Mouse (Mus musculus): ENCODE results near the gene Camk2g. TPM values are rescaled to one million over a fixed set of nuclear protein-coding genes. Genes with fewer than 3 reads are reported as not detected.

Camk2g gene
- polyA plus RNA-seq, 1 experiment from 2014 or later, result 183 TPM

DNA sequence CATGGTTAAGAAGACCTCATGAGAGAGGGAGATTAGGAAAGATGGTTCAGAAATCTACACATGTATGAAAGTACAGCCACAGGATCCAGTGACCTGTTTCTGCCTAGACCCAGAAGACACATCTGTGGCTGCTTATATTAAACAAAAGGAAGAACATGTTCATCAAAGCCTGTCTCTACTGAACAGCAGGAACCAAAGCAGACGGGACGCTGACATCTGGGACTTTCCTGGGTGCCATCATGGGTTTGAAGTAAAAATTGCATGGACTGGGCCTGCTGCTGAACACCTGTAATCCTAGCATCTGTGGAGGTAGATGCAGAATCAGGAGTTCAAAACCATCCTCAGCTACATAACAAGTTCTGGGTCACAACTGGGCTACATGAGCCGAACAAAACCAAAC is 34.6 kb upstream of the Camk2g start:
- Histone ChIP-seq H3K4me3 (no peak overlapping the region), H3K27me3 (no peaks in the 10 kb centered on the region), H3K9ac (no peak overlapping the region), H3K27ac (replicated peaks) (no peak overlapping the region), H3K36me3 (no peaks in the 10 kb centered on the region), H3K9me3 (no peaks in the 10 kb centered on the region), H3K4me2 (no peak overlapping the region), H3K4me1 (replicated peaks) (no peaks in the 10 kb centered on the region)
- 88% methylated on average over 3 of the region's 3 CpGs for WGBS
- no peak for ATAC-seq (ENCODE audit: low FRiP score, low read depth)

DNA sequence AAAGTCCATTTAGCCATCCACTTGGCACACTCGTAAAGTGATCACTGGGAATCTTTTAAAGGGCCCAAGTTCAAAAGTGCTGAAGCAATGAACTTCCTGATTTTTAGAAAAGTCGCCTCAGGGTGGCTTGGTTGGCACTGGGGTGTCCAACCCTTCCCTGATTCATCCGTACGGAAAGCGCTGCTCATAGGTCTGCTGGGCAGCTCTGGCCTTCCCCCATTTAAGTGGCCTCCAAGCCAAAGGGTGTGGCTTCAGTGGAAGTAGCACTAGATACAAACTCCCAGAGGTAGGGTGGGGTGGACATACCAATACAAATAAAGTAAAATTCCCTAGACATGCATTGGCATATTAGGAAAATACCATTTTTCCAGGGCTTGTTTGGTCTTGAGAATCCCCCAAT is 33.6 kb upstream of the Camk2g start:
- ATAC-seq (ENCODE audit: low FRiP score, low read depth), result no peak
- Histone ChIP-seq H3K4me1 (replicated peaks) (no peaks in the 10 kb centered on the region), H3K9ac (no peak overlapping the region), H3K36me3 (no peaks in the 10 kb centered on the region), H3K9me3 (no peaks in the 10 kb centered on the region), H3K27ac (replicated peaks) (no peak overlapping the region), H3K4me2 (no peak overlapping the region), H3K27me3 (no peaks in the 10 kb centered on the region), H3K4me3 (no peak overlapping the region)
- WGBS, result 84% methylated on average over 5 of the region's 5 CpGs

- Histone ChIP-seq H3K4me2 (no peak overlapping the region), H3K36me3 (no peaks in the 10 kb centered on the region), H3K9me3 (no peaks in the 10 kb centered on the region), H3K4me3 (no peak overlapping the region), H3K27ac (replicated peaks) (no peak overlapping the region), H3K9ac (no peak overlapping the region), H3K27me3 (no peaks in the 10 kb centered on the region), H3K4me1 (replicated peaks) (no peaks in the 10 kb centered on the region)
- 83% methylated on average over 8 of the region's 8 CpGs for WGBS
- ATAC-seq (ENCODE audit: low FRiP score, low read depth), result no peak
Measured at GRCm38 (mm10) chr14:20827061-20827460, 33.2 kb upstream of the Camk2g start.

DNA sequence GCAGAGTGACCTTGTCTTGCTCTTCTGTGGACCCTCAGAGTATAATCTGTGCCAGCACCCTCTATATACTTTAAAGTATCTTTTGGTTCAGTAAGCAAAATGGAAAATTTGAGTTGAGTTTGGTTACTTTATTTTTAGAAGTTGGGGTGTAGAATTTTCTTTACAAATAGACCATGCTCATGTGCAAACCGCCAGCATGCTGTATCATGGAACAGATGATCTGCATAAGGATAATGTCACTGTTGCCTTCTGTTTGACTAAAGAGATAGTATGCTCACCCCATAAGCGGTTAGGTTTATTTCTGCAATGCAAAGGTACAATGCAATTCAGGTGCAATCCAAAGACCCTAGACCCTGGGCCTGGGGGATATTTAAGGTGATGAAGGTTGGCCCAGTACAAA is 31.6 kb upstream of the Camk2g start:
- H3K4me1 ChIP-seq (replicated peaks), result no peaks in the 10 kb centered on the region
- no peaks in the 10 kb centered on the region for H3K27me3 ChIP-seq
- no peak overlapping the region for H3K4me2 ChIP-seq
- no peak overlapping the region for H3K9ac ChIP-seq
- H3K27ac ChIP-seq (replicated peaks), result no peak overlapping the region
- no peaks in the 10 kb centered on the region for H3K36me3 ChIP-seq
- no peaks in the 10 kb centered on the region for H3K9me3 ChIP-seq
- WGBS, result 94% methylated on average over 2 of the region's 2 CpGs
- ATAC-seq (ENCODE audit: low FRiP score, low read depth), result no peak
- H3K4me3 ChIP-seq, result no peak overlapping the region

DNA sequence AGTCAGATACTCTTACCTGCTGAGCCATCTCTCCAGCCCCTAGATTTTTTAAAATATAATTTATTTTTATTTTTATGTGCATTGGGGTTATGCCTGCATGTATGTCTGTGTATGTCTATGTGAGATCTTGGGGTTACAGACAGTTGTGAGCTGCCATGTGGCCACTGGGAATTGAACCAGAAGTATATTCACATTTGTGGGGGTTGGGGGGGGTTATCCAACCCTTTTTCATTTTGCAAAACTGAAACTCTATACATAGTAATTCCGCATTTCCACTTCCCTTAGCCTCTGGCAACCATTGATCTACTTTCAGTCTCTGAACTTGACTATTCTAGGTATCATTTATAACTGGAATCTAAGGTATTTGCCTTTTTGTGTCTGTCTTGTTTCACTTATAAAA is 30.6 kb upstream of the Camk2g start:
- Histone ChIP-seq H3K4me1 (replicated peaks) (no peaks in the 10 kb centered on the region), H3K9me3 (no peaks in the 10 kb centered on the region), H3K4me3 (no peak overlapping the region), H3K36me3 (no peaks in the 10 kb centered on the region), H3K4me2 (no peak overlapping the region), H3K27me3 (no peaks in the 10 kb centered on the region), H3K9ac (no peak overlapping the region), H3K27ac (replicated peaks) (no peak overlapping the region)
- 85% methylated on average over 1 of the region's 1 CpGs for WGBS
- ATAC-seq (ENCODE audit: low FRiP score, low read depth), result no peak

GRCm38 (mm10) chr14:20815448-20815847 is 21.6 kb upstream of the Camk2g start:
- Histone ChIP-seq H3K4me1 (replicated peaks) (no peaks in the 10 kb centered on the region), H3K9ac (no peak overlapping the region), H3K9me3 (peaks cover 5% of the 10 kb centered on the region; the same call in 1 of the 2 replicates), H3K4me2 (no peak overlapping the region), H3K4me3 (no peak overlapping the region), H3K36me3 (no peaks in the 10 kb centered on the region), H3K27me3 (no peaks in the 10 kb centered on the region), H3K27ac (replicated peaks) (no peak overlapping the region)
- ATAC-seq (ENCODE audit: low FRiP score, low read depth), result no peak
- WGBS, result 89% methylated on average over 3 of the region's 3 CpGs

GRCm38 (mm10) chr14:20811779-20812406 is 18.0 kb upstream of the Camk2g start:
- Histone ChIP-seq H3K4me1 (replicated peaks) (no peaks in the 10 kb centered on the region), H3K4me3 (no peak overlapping the region), H3K27ac (replicated peaks) (no peak overlapping the region), H3K27me3 (no peaks in the 10 kb centered on the region), H3K9ac (no peak overlapping the region), H3K36me3 (no peaks in the 10 kb centered on the region), H3K4me2 (no peak overlapping the region), H3K9me3 (peaks cover 5% of the 10 kb centered on the region; the same call in 1 of the 2 replicates)
- no peak for ATAC-seq (ENCODE audit: low FRiP score, low read depth)
- WGBS, result 72% methylated on average over 7 of the region's 7 CpGs

GRCm38 (mm10) chr14:20811236-20811635 is 17.3 kb upstream of the Camk2g start:
- peaks cover under 1% of the 10 kb centered on the region; the same call in 1 of the 2 replicates for H3K9me3 ChIP-seq
- 87% methylated on average over 8 of the region's 8 CpGs for WGBS
- H3K4me3 ChIP-seq, result no peak overlapping the region
- no peaks in the 10 kb centered on the region for H3K4me1 ChIP-seq (replicated peaks)
- no peaks in the 10 kb centered on the region for H3K27me3 ChIP-seq
- no peaks in the 10 kb centered on the region for H3K36me3 ChIP-seq
- no peak for ATAC-seq (ENCODE audit: low FRiP score, low read depth)
- H3K9ac ChIP-seq, result no peak overlapping the region
- H3K27ac ChIP-seq (replicated peaks), result no peak overlapping the region
- no peak overlapping the region for H3K4me2 ChIP-seq

DNA sequence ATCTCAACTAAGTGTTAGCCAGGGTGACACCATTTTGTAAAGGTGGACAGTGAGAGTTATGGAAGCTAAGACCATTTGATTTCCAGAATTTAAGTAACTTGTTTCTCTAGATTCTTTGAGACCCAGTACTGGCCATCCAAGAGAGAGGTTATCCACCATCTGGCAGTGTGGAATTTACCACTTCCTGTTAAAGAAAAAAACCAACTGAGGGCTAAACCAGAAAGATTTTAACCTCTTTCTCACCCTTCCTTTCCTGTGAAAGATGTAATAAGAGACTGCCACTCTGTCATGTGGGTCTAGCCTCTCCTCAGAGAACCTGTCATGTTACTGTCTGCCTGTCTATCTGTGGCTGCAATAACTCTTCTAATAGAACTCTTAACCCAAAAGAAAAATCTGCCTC is 15.9 kb upstream of the Camk2g start:
- H3K27ac ChIP-seq (replicated peaks), result no peak overlapping the region
- no peak overlapping the region for H3K9ac ChIP-seq
- no peaks in the 10 kb centered on the region for H3K9me3 ChIP-seq
- no peaks in the 10 kb centered on the region for H3K27me3 ChIP-seq
- H3K4me2 ChIP-seq, result no peak overlapping the region
- no peak overlapping the region for H3K4me3 ChIP-seq
- ATAC-seq (ENCODE audit: low FRiP score, low read depth), result no peak
- 0 out of 2 replicates have a peak, but pooled peaks cover 2% of the 10 kb centered on the region for H3K4me1 ChIP-seq (replicated peaks)
- H3K36me3 ChIP-seq, result no peaks in the 10 kb centered on the region

GRCm38 (mm10) chr14:20809349-20809748 is 15.5 kb upstream of the Camk2g start:
- Histone ChIP-seq H3K27me3 (no peaks in the 10 kb centered on the region), H3K9me3 (no peaks in the 10 kb centered on the region), H3K4me3 (no peak overlapping the region), H3K4me2 (no peak overlapping the region), H3K9ac (no peak overlapping the region), H3K27ac (replicated peaks) (no peak overlapping the region), H3K36me3 (no peaks in the 10 kb centered on the region), H3K4me1 (replicated peaks) (0 out of 2 replicates have a peak, but pooled peaks cover 2% of the 10 kb centered on the region)
- no peak for ATAC-seq (ENCODE audit: low FRiP score, low read depth)
- WGBS, result 86% methylated on average over 4 of the region's 4 CpGs

GRCm38 (mm10) chr14:20806116-20806840 is 12.4 kb upstream of the Camk2g start:
- no peak overlapping the region for H3K9ac ChIP-seq
- 86% methylated on average over 14 of the region's 14 CpGs for WGBS
- H3K27me3 ChIP-seq, result no peaks in the 10 kb centered on the region
- H3K9me3 ChIP-seq, result no peaks in the 10 kb centered on the region
- no peak overlapping the region for H3K4me3 ChIP-seq
- peaks cover 2% of the 10 kb centered on the region; the same call in 1 of the 2 replicates for H3K4me1 ChIP-seq (replicated peaks)
- no peak overlapping the region for H3K27ac ChIP-seq (replicated peaks)
- no peak for ATAC-seq (ENCODE audit: low FRiP score, low read depth)
- H3K4me2 ChIP-seq, result no peak overlapping the region
- H3K36me3 ChIP-seq, result no peaks in the 10 kb centered on the region

GRCm38 (mm10) chr14:20804964-20805672 is 11.2 kb upstream of the Camk2g start:
- peak; percentile 72; the same call in 1 of the 2 replicates for ATAC-seq (ENCODE audit: low FRiP score, low read depth)
- Histone ChIP-seq H3K9me3 (no peaks in the 10 kb centered on the region), H3K4me3 (no peak overlapping the region), H3K27me3 (no peaks in the 10 kb centered on the region), H3K36me3 (no peaks in the 10 kb centered on the region), H3K4me1 (replicated peaks) (peaks cover 2% of the 10 kb centered on the region; the same call in 1 of the 2 replicates), H3K27ac (replicated peaks) (no peak overlapping the region), H3K4me2 (no peak overlapping the region), H3K9ac (no peak overlapping the region)
- WGBS, result 69% methylated on average over 9 of the region's 9 CpGs
